Mouse (Mus musculus) mouse trophoblast stem cell (cell line): ENCODE results near the gene Cbr4.

ENCODE experiments used
- in situ Hi-C, 2 experiments: fragments of 300-500 bp; cut with MseI, MboI; formaldehyde crosslinking; loops; 2 replicates in 1 of 2; 3 replicates in 1 of 2; pipeline ENCODE4 v1.15.1; 2025

Cbr4 gene

GRCm38 (mm10) chr8:61487597-61488156, at the start of gene Cbr4:
TSS of gene Cbr4 (plus strand) at chr8:61487734.
- in situ Hi-C loops = no loop called here

- in situ Hi-C loops = no loop called here
These were observed 44.5 kb upstream of the Cbr4 start for GRCm38 (mm10) chr8:61442988-61443387.

- in situ Hi-C loops = no loop called here
These were observed 43.2 kb upstream of the Cbr4 start for GRCm38 (mm10) chr8:61444358-61444757.

- in situ Hi-C loops = no loop called here
These were observed 41.2 kb upstream of the Cbr4 start for GRCm38 (mm10) chr8:61446329-61446728.

GRCm38 (mm10) chr8:61448100-61448499, 39.4 kb upstream of the Cbr4 start:
- in situ Hi-C loops = no loop called here

GRCm38 (mm10) chr8:61448881-61449280, 38.7 kb upstream of the Cbr4 start:
- in situ Hi-C loops = no loop called here

- in situ Hi-C loops = no loop called here
These were observed 36.5 kb upstream of the Cbr4 start for GRCm38 (mm10) chr8:61450916-61451575.

GRCm38 (mm10) chr8:61451721-61452337, 35.7 kb upstream of the Cbr4 start:
- in situ Hi-C loops = no loop called here

- in situ Hi-C loops = no loop called here
These were observed 27.8 kb upstream of the Cbr4 start for GRCm38 (mm10) chr8:61459763-61460162.

- in situ Hi-C loops = no loop called here
These were observed 25.3 kb upstream of the Cbr4 start for GRCm38 (mm10) chr8:61462221-61462620.

GRCm38 (mm10) chr8:61464393-61464792, 23.1 kb upstream of the Cbr4 start:
- in situ Hi-C loops = no loop called here

- in situ Hi-C loops = no loop called here
These were observed 20.6 kb upstream of the Cbr4 start for GRCm38 (mm10) chr8:61466696-61467552.

- in situ Hi-C loops = no loop called here
These were observed 20.1 kb upstream of the Cbr4 start for GRCm38 (mm10) chr8:61467553-61467815.

- in situ Hi-C loops = no loop called here
These were observed 17.3 kb upstream of the Cbr4 start for GRCm38 (mm10) chr8:61470213-61470612.

- in situ Hi-C loops = no loop called here
These were observed 12.3 kb upstream of the Cbr4 start for GRCm38 (mm10) chr8:61475251-61475673.

- in situ Hi-C loops = no loop called here
These were observed 11.4 kb upstream of the Cbr4 start for GRCm38 (mm10) chr8:61476160-61476559.

- in situ Hi-C loops = no loop called here
These were observed 9.4 kb upstream of the Cbr4 start for GRCm38 (mm10) chr8:61478150-61478549.

- in situ Hi-C loops = no loop called here
These were observed 8.7 kb upstream of the Cbr4 start for GRCm38 (mm10) chr8:61478793-61479192.

GRCm38 (mm10) chr8:61479506-61480214, 7.9 kb upstream of the Cbr4 start:
- in situ Hi-C loops = no loop called here

- in situ Hi-C loops = no loop called here
These were observed 7.1 kb upstream of the Cbr4 start for GRCm38 (mm10) chr8:61480260-61480967.

- in situ Hi-C loops = no loop called here
These were observed 508 bp upstream of the Cbr4 start for GRCm38 (mm10) chr8:61486923-61487529.
